Mouse (Mus musculus) fibroblast of lung, adult 2 months (primary cell): ENCODE data around the gene Sorcs1.

Experiments used
- DNase-seq: peaks from one replicate; pipeline ENCODE4 v3.0.0-alpha.2; 2011; ENCODE audit warnings: low read depth

Gene Sorcs1

DNA sequence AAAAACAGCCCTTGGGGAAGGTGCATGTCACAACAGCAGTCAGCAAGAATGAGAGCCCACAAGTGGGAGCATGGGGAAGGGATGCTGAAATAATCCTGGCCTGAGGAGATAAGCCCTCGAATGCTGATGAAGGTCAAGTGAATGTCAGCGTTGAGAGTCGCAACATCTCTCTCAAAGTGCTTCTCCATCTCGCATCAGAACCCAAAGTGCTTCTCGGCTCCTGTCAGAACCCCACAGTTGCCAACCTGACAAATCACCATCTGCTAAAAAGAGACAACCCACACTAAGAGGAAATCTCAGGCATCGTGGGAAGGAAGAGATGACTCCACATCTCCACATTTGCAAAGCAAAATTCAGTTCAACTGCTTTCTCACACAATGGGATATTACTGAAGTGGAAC lies 119.7 kb downstream of the Sorcs1 start:
- no peak for DNase-seq

DNA sequence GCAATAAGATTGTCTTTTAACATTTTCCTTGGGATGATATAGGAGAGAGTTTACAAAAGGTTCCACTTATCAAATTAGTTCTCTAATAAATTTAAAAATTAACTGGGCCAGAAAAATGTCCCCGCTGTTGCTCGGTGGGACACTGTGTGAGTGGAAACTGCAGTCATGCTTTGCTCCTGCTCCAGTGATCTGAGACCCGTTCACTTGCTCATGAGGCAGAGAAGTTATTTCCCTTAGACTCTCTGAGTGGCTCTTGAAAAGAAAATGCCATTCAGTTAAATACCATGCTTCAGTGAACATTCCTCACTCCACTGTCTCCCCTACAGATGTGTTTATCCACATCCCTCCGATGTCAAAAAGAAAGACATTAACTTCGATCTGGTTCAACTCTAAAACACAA lies 144.4 kb downstream of the Sorcs1 start:
- no peak for DNase-seq

DNA sequence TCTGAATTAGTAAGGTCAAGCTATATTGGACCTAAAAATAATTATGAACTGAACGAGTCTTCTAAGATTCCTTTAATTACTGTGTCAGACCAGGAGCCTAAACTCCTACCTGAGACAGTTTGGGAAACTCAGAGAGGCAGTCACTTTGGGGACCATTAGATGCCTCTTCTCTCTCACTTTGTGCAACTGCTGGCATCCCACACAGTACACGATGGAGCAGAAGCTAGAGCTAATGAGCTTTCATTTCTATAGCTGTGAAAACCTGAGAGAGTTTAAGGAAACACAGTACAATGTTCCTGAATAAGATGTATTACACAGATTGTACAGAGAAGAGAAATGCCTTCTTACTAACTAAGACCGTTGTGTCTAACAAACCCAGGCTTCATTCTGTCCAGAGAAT lies 150.6 kb downstream of the Sorcs1 start:
- no peak for DNase-seq

- no peak for DNase-seq
These were observed 152.4 kb downstream of the Sorcs1 start for GRCm38 (mm10) chr19:50526094-50526493.

DNA sequence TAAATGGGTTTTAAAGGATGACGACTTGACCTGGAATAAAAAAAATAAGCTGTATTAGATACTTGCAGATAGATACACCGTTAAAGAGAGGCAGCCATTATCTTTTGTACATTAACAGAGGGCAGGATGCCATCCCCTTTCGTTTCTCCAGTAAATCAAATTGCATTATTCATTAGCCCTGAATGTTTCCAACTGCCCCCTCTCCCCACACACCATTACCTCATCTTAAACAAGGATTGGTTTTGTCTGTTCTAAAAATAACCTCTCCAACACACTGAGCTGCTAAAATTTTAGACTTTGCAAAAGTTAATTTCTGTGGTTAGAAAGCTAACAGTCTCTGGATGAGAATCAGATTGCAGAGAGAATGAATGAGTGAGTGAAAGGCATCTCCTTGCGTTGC lies 156.5 kb downstream of the Sorcs1 start:
- no peak for DNase-seq

- no peak for DNase-seq
These were observed 163.3 kb downstream of the Sorcs1 start for GRCm38 (mm10) chr19:50515059-50515673.

DNA sequence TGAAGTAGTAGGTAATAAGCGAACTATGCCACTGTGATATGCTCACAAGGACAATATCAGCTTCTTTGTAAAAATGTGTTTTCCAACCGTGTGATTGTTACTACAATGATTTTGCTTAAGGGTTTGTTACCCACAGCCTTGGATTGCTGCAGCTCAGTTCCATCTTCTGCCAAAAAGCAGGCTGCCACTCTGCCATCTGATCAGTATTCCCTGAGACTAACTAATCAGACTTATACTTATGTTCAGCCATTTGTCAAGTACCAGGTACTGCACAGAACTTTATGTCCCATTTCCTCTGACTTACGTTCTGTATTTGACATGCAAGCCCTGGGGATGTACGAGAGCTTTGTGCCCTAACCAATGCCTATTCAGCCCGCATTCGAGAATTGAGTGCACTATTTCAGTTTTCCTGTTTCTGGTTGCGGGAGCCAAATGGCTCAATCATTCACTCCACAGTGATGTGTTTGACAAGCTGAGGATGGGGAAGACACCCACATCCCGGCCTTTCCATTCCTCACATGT lies 164.1 kb downstream of the Sorcs1 start:
- no peak for DNase-seq

- no peak for DNase-seq
These were observed 175.6 kb downstream of the Sorcs1 start for GRCm38 (mm10) chr19:50502816-50503215.

GRCm38 (mm10) chr19:50491121-50491520 lies 187.3 kb downstream of the Sorcs1 start:
- no peak for DNase-seq

DNA sequence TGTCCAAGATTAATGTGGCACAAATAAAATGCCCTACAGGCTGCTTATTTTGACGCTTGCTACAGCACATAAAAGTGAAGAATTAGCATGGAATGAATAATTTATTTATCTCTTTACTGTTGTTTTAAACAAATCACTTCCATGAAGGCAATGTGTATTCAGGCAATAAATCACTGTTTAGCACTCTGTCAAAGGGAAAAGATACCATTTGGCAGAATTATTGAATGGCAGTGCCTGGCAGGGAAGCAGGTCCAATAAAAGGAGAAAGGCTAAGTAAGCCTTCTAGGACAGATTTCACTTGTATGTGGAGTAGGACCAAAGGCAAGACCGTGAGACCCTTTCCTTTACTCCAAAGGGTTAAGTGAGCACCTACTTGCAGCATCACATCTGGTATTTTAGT lies 187.7 kb downstream of the Sorcs1 start:
- DNase-seq, result no peak

DNA sequence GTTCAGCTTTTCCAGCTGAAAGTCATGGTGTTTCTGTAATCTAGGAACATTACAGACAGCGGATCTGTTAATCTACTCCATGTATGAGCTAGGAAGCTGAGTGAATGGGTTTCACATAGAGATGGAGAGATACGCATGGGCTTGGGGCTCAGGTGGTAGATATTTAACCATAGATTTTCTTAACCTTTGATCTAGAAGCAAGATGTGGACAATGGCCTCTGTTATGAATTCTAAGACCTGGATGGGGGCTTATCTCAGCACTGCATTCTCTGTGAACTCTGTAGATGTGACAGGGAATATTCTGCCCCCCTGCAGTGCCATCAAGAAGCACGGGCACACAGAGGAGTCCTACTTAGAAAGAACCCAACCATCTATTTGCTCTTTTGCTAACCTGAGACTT lies 188.7 kb downstream of the Sorcs1 start:
- no peak for DNase-seq

- DNase-seq, result no peak
These were observed 190.0 kb downstream of the Sorcs1 start for GRCm38 (mm10) chr19:50488421-50488820.

- no peak for DNase-seq
These were observed 190.7 kb downstream of the Sorcs1 start for GRCm38 (mm10) chr19:50487768-50488167.

GRCm38 (mm10) chr19:50486345-50486744 lies 192.1 kb downstream of the Sorcs1 start:
- no peak for DNase-seq

DNA sequence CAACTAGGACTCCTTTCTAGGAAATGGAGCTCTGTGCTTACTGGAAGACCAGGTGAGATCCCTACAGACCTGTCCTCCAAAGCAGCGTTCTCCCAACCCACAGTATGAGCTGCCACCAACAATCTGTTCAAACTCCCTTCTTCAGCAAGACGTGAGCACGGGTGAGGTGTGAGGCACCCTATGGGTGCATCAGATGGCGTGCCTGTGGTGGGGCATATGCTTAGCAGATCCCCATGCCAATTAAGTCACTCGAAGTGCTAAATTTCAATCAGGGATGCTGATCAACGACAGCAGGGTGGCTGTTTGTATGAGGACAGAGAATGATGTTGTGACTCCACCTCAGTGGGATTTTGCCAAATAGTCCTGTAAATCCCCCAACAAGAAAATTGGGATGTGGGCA lies 201.7 kb downstream of the Sorcs1 start:
- no peak for DNase-seq

- no peak for DNase-seq
These were observed 209.9 kb downstream of the Sorcs1 start for GRCm38 (mm10) chr19:50468592-50468991.

DNA sequence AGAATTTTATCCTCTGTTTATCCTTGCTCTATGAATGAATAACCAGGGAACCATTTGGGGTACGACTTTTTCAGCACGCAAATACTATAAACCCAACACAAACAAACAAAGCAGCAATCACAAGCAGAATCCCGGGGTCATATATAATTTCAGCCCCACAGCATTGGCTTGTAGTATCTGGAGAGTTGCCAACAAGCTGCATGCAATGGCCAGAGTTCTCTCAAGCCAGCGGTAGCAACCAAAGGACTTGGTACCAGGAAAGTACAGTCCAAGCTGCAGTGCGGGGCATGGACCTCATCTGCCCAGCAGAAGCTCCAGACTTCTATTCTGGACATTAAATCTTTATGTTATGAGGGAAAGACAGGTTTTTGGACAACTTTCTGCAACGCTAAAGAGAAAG lies 213.6 kb downstream of the Sorcs1 start:
- no peak for DNase-seq

- DNase-seq, result no peak
These were observed 219.9 kb downstream of the Sorcs1 start for GRCm38 (mm10) chr19:50458581-50458980.

GRCm38 (mm10) chr19:50457275-50457892 lies 221.1 kb downstream of the Sorcs1 start:
- DNase-seq, result no peak

DNA sequence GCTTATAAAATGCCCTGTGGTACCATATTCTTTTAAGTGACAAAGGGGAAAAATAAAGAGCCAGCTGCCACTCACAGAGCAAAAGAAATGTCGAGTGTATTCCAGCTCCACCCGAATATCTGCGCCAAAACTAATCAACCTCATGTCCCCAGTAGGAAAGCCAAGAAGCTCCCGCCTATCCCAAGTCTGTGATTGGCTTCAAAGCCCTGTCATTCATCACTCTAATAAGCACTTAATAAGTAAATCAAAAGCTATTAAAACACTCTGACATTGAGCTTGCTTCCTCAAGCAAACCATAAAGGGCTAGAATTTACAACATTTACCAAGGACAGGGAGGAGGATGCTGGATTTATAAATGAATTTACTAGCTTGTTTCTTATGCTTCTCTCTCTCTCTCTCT lies 237.3 kb downstream of the Sorcs1 start:
- no peak for DNase-seq

GRCm38 (mm10) chr19:50440246-50440910 lies 238.1 kb downstream of the Sorcs1 start:
- DNase-seq, result no peak

GRCm38 (mm10) chr19:50439464-50439881 lies 239.0 kb downstream of the Sorcs1 start:
- DNase-seq, result no peak

GRCm38 (mm10) chr19:50422928-50423327 lies 255.5 kb downstream of the Sorcs1 start:
- DNase-seq, result no peak
